Mouse (Mus musculus) right cerebral cortex, postnatal 4 days (tissue): ENCODE results near the gene Chd9.
"Not testable (repeated sequence)": the region's sequence is repeated elsewhere in the genome, so short reads cannot be mapped to it uniquely, and the experiment has no call there.

ENCODE experiments used
- DNase-seq: peaks from one replicate; pipeline ENCODE4 v3.0.0-alpha.2; 2022

Gene Chd9

DNA sequence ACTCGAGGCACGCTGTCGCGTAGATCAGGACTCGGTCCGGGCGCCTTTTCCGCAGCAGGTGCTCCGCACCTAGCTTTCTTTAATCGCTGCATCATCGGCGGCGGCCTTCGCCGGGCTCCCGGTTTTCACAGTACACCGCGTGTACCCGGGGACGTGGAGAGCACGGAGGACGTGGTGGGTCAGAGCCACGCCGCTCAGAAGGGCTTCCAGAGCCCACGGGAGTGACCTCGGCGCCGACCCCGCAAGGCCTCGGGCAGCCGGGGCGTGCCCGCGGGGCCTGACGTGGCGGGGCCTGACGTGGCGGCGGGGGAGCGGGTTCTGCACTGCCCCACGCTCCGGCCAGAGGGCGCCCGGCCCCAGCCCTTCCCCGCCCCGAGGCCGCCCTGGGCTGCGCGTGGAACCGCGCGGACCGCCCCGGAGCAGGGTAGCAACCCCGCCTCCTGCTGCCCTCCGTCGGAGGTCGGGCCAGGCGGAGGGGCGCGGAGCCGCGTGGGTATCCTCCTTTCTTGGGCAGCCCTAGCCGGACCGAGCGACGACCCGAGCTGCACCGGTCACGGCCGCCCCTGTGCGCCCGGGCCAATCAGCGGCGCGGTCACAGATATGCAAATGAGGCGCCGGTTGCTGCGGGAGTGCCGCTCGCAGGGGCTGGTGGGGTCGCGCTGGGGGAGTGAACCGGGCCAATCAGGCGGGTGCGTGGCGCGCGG, 79.8 kb downstream of the Chd9 start:
- DNase-seq = peak; percentile 83

DNA sequence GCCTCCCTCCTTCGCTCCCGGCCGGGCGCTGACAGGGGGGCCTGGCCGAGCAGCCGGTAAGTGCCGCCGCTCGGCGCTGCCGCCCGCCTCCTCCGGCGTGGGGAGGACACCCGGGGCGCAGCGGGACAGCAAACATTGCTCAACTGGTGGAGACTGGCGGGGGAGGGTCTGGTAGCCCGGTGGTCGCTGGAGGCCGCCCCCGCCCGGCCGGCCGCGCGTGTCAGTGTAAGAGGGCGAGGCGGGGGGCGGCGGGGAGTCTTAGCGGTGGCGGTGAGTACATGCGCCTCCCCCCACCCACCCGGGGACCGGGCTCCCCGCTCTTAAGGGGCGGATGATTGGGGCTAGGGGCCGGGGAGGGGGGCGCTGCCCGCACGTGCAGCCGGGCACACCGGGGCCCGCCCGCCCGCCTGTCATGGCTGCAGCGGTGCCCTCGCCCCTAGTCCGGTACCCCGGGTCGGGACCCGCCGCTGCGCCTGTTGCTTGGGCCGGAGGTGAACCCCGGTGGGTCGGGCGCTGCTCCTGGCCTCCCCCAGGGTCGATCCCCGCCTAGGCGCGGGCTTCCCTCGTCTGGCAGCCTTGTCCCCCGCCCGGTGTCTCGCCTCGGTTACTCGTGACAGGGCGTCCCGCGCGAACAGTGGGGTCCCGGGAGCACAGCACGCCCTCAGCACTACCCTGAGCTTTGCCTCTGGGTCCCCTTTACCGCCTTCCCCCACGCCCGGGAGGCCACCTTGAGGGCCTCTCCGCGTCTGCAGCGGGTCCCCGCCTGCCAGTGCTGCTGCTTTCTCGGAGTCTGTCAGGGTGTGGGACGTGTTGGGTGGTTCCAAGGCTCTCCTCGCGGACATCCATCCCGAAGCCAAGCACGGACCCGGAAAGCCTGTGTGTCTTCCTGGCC, 80.7 kb downstream of the Chd9 start:
- peak; percentile 54 for DNase-seq

DNA sequence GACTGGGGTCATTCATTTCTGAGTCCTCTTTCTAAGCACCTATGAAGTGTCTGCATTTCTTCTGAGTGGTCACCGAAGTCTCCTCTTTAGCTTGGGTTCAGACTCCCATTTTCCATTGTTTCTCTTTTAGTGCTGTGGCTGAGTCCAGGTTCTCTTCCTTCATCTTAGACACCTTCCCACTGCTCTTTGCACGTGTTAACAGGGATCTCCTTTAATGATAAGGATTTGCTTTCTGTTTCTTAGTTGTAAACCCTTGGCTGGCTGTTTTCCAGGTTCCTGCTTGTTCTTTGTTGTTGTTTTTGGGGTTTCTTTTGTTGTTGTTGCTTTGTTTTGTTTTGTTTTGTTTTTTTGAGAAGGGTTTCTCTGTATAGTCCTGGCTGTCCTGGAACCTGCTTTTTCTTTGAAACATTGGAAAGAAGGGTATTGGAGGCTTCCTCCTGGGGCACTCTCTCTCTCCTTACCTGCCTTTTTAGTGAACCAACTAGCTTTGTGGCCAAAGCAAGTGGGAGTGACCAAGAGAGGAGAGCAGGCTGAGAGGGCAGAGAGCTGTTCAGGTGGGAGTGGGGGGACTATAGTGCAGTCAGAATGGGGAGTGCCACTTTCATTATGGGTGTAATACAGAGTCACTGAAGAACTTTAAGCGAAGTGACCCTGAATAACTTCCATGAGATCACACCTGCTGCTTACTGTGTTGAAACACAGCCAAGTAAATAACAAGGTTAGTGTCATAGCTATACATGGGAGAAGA, 95.2 kb downstream of the Chd9 start:
- DNase-seq = no peak

DNA sequence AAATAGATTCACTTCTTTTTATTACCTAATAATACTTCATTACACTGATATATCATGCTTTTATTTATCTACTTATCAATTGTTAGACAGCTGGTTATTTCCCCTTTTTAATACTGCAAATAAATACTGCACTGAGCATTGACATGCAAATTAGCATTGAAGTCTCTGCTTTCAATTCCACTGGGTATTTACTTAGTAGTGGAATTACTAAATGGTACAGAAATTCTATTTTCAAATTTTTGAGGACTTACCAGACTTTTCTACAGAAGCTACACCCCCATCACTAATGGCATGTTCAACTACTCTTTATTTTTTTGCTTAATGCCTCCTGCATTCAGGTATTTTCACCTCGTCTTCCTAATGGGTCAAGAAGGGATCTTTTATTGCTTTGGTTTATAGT, 100.3 kb downstream of the Chd9 start:
- no peak for DNase-seq

DNA sequence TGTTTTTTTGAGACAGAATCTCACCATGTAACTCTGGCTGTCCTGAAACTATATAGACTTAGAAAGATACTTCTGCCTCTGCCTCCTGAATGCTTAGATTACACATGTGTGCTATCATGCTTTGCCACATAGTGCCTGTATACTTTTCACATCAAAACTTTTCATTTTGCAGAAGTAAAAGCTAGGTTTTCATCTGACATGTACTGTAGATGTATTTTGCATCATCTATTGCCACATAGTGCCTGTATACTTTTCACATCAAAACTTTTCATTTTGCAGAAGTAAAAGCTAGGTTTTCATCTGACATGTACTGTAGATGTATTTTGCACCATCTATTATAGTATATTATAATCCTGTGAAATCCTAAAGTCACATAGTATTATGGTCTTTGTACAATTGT, 102.0 kb downstream of the Chd9 start:
- not testable (repeated sequence) for DNase-seq

DNA sequence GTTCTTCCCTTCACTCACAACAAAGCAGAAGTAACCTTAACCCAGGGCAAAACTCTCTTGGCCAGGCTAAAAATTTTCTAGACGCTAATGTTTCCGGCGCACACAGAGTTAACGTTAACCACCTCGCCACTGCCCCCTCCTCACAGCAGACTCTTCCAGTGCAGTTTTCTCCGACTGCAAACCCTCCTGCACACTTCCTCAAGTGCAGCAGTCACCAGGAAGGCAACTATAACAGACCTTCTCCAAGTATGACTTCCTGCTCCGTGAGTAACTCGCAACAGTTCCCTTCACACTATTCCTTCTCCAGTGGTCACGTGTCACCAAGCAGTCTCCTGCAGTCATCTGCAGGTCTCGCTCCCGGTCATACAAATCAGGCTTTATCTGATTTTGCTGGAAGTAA, 104.8 kb downstream of the Chd9 start:
- DNase-seq = no peak

DNA sequence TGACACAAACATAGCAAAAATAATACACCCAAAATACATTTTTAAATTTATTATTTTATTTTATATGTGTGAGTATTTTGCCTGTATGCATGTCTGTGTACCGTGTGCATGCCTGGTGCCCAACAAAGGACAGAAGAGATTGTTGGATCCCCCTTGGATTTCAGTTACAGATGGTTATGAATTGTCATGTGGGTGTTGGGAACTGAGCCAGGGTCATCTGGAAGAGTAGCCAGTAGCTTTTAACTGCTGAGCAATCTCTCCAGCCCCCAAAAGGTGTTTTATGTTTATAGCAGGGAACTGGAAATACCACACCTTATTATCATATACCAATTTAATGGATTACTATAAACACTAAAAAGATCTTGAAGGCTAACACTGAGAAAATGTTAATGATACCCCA, 106.6 kb downstream of the Chd9 start:
- DNase-seq = no peak

DNA sequence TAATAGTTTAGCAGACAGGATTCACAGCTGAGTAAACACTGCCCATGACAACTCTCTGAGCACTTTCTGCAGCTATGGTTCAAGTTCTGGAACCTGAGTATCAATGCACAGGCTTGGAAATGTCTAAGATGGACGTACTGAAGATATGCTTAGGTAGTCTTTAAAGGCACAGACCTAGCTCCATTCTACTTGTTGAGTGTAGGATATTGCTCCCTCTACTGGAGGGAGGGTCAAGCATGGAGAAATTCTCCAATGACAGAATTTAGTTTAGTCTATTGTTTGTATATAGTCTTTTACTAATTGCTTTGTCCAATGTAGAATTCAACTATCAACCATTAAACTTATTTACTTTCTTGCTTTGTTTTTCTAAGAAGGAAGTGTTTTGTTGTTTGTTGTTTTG, 108.7 kb downstream of the Chd9 start:
- no peak for DNase-seq

DNA sequence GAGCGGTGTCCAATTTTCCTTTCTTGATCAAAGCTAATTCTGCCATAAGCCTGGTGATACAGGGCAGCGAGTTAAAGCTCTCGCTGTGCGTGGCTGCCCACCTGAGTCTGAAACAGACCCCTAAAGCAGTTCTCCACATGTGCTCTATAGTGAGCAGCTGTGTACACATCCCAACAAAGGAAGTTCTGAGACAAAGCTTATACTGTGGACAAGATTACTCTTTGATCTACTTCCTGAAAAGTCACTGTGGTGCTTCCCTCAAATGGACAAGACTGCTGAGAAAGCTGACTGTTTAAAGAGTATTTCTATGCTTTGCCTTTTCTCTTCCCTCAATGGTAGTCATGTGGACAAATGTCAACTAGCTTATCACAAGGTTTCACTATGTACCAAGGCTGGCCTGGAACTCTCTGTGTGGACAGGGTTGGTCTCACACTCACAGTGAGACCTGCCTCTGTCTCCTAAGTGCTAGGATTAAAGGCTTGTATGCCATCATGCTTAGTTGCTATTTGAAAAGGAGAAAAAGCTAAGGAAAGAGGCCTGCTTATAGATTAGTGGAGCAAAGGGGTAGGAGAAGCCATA, 110.3 kb downstream of the Chd9 start:
- DNase-seq = no peak

DNA sequence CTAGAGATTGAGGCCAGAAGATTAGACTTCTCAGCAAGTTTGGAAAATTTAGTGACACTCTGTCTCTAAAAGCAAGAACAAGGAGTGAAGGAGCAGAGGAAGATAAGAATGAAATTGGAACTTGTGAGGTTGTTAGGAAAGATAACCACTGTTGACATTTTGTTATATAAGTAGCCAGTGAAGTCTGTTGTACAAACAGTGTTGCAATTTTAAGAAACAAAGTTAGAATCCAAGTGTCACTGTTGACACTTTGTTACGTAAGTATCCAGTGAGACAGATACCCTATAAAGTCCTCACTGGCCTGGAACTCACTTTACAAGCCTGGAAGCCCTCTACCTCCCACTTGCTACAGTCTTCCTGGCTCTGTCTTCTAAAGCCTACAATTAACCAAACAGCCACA, 111.7 kb downstream of the Chd9 start:
- DNase-seq = no peak

DNA sequence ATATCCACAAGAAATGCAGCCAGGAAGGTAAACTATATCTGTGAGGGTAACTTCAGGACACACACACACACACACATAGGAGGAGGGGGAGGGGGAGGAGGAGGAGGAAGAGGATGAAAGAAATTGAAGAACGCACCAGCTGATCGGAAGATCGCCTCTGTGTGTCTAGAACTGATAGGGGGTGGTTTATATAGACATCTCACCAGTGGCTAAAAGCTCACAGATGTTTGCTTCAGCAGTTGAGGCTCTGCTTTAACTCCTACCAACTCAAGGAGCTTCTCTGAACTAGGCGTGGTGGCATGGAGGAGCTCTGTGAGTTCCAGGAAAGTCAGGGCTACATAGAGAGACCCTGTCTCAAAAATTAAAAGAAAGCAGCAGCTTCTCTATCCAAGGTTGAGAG, 115.6 kb downstream of the Chd9 start:
- no peak for DNase-seq

DNA sequence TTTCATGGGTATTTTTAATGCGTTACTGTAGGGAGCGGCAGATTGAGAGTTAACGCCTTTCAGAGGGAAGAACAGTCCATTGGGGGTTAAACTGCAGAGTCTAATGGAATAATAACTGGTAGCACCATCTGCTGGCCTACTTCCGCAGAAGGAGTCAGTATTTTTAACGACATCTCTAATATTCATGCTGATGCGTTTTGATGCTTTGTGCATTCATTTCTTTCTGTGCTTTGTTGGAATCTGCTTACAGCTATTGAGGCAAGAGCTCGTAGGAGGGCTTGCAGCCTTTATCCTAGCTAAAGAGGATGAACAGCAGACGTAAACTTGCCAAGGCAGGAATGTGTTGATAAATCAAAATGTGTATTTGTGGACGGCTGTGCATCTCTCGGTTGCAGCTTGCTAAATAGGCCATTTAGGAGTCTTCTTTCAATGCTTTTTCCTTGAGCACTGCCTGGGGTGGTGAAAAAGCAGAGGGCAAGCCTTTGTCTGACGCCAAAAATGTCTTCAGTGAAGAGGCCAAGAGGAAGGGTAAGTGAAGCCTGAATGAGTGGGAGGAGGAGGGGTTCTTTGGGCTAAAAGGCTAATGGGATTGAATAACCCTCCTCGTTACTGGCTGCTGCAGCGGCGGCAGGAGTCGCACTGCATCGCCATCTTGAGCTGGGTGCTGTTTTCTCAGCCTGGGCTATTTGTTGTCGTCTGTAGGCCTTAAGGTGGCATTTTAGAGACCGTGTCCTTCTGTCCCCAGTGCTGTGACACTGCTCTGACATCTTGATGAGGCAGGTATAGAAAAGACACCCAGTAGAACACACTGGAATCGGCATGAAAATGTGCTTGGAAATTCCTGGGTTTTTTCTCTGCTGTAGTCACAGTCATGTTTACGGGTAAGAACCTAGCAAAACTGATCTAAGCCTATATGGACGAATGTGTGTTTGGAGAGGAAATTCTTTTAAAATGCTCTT, 126.9 kb downstream of the Chd9 start:
- DNase-seq = peak; percentile 63

DNA sequence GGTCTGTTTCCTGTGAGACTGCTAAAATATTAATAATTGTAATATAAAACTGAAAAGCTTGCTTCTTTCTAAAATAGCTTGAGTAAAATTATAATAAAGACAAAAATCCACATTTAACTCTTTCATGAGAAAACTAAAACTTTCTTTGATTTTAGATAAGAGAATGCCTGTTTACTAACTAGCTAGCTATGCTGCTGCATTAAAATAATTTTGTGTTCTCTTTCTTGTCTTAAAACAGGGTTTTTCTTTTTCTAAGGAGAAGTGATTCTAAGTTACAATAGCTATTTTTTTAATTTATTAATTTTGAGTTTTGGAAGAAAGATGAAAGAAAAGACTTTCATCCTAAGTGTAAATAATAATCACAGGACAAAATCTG, 127.6 kb downstream of the Chd9 start:
- DNase-seq = no peak

DNA sequence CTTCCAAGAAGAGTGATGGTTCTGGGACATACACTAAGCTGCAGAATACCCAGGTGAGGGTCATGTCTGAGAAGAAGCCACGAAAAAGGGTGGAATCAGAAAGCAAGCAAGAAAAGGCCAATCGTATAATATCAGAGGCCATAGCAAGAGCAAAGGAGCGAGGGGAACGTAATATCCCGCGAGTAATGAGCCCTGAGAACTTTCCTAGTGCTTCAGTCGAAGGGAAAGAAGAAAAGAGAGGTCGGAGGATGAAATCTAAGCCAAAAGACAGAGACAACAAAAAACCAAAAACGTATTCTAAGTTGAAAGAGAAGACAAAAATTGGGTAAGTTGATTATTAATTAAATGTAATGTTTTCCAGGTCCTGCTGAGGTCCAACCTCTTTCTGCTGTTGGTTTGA, 128.2 kb downstream of the Chd9 start:
- DNase-seq = no peak

DNA sequence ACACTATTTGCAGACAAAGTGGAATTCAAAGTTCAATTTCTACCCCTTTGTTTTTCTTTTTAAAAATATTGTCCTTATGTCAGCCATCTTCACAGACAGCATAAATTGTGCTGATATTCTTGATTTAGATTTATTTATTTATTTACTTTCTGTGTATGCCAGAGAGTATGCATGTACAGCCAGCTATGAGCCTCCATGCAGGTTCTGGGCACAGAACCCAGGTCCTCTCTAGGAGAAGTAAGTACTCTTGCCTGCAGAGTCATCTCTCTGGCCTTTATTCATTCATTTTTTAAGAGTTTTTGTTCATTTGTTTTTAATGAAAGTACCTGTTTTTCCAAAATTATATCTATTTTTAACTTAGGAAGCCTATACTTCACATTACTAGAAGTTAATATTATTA, 129.6 kb downstream of the Chd9 start:
- no peak for DNase-seq

DNA sequence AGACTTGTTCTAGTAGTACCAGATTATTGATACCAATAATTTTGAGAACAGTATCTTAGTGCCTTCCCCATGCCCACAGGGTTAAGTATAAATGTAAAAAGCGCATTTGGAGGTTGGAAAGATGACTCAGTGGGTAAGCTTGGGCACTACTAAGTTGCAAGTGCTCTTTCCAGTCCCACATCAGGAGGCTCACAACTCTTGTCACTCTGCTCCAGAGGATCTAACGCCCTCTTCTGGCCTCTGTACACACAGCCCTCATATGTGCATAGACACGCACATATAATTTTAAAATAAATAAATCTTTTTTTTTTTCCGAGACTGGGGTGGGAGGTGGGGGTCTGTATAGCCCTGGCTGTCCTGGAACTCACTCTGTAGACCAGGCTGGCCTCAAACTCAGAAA, 131.6 kb downstream of the Chd9 start:
- DNase-seq = no peak

DNA sequence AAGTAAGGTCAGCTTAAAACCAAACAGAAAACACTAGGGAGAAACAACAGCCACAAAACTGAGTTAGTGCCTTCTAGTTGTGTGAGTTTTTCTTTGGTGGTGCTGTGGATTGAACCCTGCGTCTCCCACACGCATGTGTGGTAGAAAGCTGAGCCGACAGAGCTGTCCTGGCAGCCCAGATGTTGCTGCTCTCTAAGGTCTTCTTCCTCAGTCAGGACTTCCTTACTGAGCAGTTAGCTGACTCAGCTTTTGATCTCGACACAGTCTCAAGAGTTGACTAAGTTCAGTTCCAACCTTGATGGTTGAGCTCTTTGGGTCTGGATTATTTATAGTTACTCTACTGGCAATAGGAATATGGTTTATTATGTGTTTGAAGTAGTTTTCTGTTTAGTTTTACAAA, 133.5 kb downstream of the Chd9 start:
- no peak for DNase-seq

DNA sequence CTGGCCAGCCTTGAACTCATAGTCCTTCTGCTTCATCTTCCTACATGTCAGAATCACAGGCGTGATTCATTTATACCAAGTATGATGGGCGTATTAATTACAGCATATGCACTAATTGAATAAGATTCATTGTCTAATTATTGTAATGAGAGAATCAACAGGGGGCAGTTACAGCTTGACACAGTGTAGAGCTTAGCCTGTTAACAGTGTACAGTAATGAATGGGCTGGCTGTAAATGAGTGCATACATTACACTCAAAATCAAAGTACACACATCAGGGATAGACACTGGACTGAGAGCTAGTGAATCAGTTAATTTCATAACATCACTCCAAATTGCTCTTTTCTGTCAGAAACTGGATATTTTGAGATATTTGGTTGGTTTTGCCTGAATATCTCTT, 135.9 kb downstream of the Chd9 start:
- no peak for DNase-seq

DNA sequence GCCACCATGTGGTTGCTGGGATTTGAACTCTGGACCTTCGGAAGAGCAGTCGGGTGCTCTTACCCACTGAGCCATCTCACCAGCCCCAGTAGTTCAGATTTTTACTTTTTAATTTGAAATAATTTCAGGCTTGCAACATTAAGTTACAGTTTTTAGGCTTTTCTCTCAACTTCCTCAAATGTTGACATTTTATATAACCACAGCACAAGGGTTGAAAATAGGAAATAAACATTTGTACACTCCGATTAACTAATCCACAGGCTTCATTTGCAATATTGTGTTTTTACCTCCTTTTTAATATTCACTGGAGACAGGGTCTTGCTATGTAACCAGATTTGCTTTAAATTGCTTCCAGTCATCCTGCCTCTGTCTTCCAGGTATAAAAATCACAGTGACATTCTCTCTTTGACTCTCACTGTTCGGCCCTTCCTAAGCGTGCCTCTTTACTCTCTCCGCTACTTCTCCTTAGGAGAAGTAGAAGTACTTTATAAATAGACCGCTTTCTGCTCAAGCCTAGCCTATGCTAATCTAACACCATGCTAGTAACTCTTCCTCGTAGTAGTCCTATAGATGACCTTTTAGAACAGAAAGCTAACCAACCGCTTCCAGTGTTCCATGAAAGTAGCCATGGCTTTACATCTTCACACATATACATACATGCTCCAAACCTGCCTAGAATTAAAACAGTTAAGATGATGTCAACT, 137.5 kb downstream of the Chd9 start:
- no peak for DNase-seq

DNA sequence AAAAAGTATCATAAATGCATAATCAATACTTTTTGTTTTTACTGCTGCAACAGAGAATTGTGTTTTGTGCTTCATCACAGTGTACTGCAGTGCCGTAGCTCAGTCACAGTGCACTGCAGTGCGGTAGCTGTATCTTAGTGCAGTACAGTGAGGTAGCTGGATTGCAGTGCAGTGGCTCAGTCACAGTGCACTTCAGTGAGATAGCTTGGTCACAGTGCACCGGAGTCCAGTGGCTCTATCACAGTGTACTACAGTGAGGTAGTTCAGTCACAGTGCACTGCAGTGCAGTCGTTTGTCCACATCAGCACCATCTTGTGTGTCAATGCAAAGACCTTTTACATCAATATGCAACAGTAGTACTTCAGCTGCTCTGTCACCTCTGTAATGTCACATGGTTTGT, 140.2 kb downstream of the Chd9 start:
- DNase-seq = no peak

DNA sequence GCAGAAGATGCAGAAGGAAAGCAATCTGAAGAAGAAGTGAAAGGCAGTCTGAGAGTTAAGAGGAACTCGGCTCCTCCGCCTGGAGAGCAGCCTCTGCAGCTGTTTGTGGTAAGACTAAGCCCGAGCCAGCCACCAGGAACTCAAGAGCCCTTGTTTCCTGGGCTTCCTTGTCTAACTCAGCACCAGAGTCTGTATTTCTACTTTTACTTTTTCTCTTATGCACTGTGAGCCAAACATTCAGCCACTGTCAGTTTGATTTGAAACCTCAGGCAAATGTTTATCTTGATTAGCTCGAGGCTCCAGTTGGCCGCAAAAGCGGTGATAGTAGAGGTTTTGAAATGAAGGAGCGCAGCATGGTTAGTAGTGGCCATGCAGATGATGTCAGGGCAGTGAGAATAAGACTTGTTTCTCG, 148.8 kb downstream of the Chd9 start:
- DNase-seq = no peak

DNA sequence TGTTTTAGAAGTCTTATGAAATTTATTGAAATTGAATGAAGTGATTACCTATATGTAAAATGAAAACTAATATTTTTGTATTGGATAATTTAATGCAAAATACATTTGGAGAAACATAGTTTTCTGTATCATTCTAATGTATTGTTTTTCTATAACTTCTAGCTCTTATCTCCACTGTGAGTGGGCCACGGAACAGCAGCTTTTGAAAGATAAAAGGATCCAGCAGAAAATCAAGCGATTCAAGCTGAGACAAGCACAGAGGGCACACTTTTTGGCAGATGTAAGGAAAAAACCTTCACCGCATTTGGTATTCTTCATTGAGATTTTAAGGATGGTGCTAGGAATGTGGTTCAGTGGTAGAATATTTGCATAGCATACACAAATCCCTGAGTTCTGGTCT, 150.6 kb downstream of the Chd9 start:
- no peak for DNase-seq
